Mouse (Mus musculus): ENCODE measurements around the gene Gm45713.

- TF ChIP-seq GATA1 (IDR thresholded peaks at IDR 0.05; ENCODE audit: borderline replicate concordance, low read length): no peak
- no peak for TF ChIP-seq FLI1 (IDR thresholded peaks at IDR 0.05; ENCODE audit: low read length)
Measured at GRCm38 (mm10) chr7:45150321-45150720, 14.3 kb upstream of the Gm45713 start.

Measured in megakaryocyte, embryonic 14.5 days (primary cell).